Mouse (Mus musculus): Measurements from ENCODE around the gene Sdf4.

DNA sequence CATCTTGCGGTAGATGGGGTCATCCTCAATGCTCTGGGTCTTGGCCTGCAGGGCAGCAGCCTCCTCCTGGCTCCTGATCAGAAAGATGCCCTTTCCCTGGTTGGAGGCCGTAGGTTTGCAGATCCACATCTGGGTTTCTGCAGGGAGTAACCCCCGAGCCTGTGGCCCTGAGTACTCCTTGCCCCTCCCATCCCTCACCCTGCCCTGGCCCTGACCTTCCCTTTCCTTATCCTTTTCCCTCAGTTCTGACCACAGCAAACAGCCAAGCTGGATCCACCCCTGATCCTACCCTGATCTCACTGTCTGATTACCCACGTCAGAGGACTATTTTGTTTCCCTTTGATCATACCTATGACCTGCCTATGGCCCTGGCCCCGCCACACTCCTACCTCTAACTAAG is 52.1 kb downstream of the Sdf4 start:
- TF ChIP-seq CTCF (IDR thresholded peaks at IDR 0.05; ENCODE audit: control insufficient read depth, insufficient read depth, low read length) (0 out of 2 replicates have a peak, but pooled peaks have one; percentile 0), POLR2A (IDR thresholded peaks at IDR 0.05; ENCODE audit: borderline replicate concordance, control insufficient read depth, low read depth, low read length) (no peak)
